In genomic region chr10:63244746-63245145, GRCm38 (mm10) we compare ENCODE assay signal across 8 mouse cellular contexts. TPM values are rescaled to one million over a fixed set of nuclear protein-coding genes. Genes with fewer than 3 reads are reported as not detected.
DNase-seq lines count a peak whose midpoint lies in the region; ATAC-seq and TF ChIP-seq lines count a peak whose summit lies in the region.

No protein-coding gene starts in this region.

- TF ChIP-seq CTCF in liver, postnatal 0 days (IDR thresholded peaks at IDR 0.05; ENCODE audit: low read depth) = peak; percentile 69

- H3K36me3 ChIP-seq in liver, postnatal 0 days (replicated peaks; ENCODE audit: insufficient read depth, low read length) = peaks cover 2% of the 10 kb centered on the region; the same call in 1 of the 2 replicates
- H3K36me3 ChIP-seq in neural tube, embryonic 15.5 days = no peaks in the 10 kb centered on the region

- 14% methylated on average over 5 of the region's 5 CpGs for WGBS in liver, postnatal 0 days (ENCODE audit: insufficient replicate concordance)
- WGBS in neural tube, embryonic 15.5 days = 17% methylated on average over 5 of the region's 5 CpGs

- DNase-seq in adrenal gland, adult 2 months = peak; percentile 41
- DNase-seq in adrenal gland, postnatal 25 days = no peak
- DNase-seq in Muller cell, postnatal 12 days (ENCODE audit: inconsistent ontology term) = peak; percentile 7
- peak; percentile 64 for DNase-seq in induced T-regulatory cell, adult 2 months (ENCODE audit: low read depth)
- peak; percentile 56 for DNase-seq in liver, postnatal 0 days
- DNase-seq in gastrocnemius, postnatal 36 days = no peak

- H3K4me3 ChIP-seq in liver, postnatal 0 days (ENCODE audit: low read depth, low read length) = peak overlapping the region; percentile 99
- H3K4me3 ChIP-seq in neural tube, embryonic 15.5 days (replicated peaks) = peak overlapping the region; percentile 96

- ATAC-seq in erythroblast, adult 5-6 weeks (replicated peaks; ENCODE audit: low FRiP score, poor library complexity, severe bottlenecking) = peak; percentile 37; the same call in 1 of the 2 replicates
- no peak for ATAC-seq in liver, postnatal 0 days
- ATAC-seq in neural tube, embryonic 15.5 days (ENCODE audit: low FRiP score) = no peak

- peak overlapping the region; percentile 100 for H3K27ac ChIP-seq in liver, postnatal 0 days (ENCODE audit: low read depth)
- no peak overlapping the region for H3K27ac ChIP-seq in neural tube, embryonic 15.5 days (replicated peaks)

- TF ChIP-seq EP300 in liver, postnatal 0 days (IDR thresholded peaks at IDR 0.05; ENCODE audit: low read depth) = no peak

- H3K9me3 ChIP-seq in liver, postnatal 0 days (ENCODE audit: low read length) = no peaks in the 10 kb centered on the region
- H3K9me3 ChIP-seq in neural tube, embryonic 15.5 days (replicated peaks) = no peaks in the 10 kb centered on the region

- H3K4me1 ChIP-seq in liver, postnatal 0 days (ENCODE audit: insufficient read depth) = peaks cover 14% of the 10 kb centered on the region
- H3K4me1 ChIP-seq in neural tube, embryonic 15.5 days = peaks cover 26% of the 10 kb centered on the region

- peak overlapping the region; percentile 99 for H3K9ac ChIP-seq in liver, postnatal 0 days (replicated peaks)
- peak overlapping the region; percentile 94; the same call in 1 of the 2 replicates for H3K9ac ChIP-seq in neural tube, embryonic 15.5 days (replicated peaks)

- intact Hi-C loops in gastrocnemius, postnatal 36 days (cut with DNase I) = loop anchor here (5.0 to 10.0 kb wide), 2 partner anchors 42 to 90 kb away; partner anchors contain the start of gene Mypn

- H3K27me3 ChIP-seq in liver, postnatal 0 days (ENCODE audit: insufficient read depth, low read length) = no peaks in the 10 kb centered on the region
- no peaks in the 10 kb centered on the region for H3K27me3 ChIP-seq in neural tube, embryonic 15.5 days (replicated peaks)

- peak overlapping the region; percentile 73 for H3K4me2 ChIP-seq in liver, postnatal 0 days (ENCODE audit: low read depth, low read length)
- H3K4me2 ChIP-seq in neural tube, embryonic 15.5 days = peak overlapping the region; percentile 82

RNA-seq across cellular contexts. Expression of gene Herc4, which starts 1.1 kb away (rescaled TPM):
- 100 to 1,000 TPM in 1 of 2 experiments, 10 to 100 TPM in 1; 76.9 to 195 TPM for total RNA-seq in adrenal gland, adult 2 months (2021)
- polyA plus RNA-seq in adrenal gland, adult 2 months (2012; rRNA removed) = 10.7 and 14.0 TPM in 2 replicates
- total RNA-seq in adrenal gland, postnatal 25 days (2021) = 144 and 146 TPM in 2 replicates
- total RNA-seq in erythroblast, adult 5-6 weeks (2015; ENCODE audit: low replicate concordance) = 88.8 and 116 TPM in 2 replicates
- 84.1 and 89.2 TPM in 2 replicates for total RNA-seq in erythroblast, adult 5-6 weeks (2017; ENCODE audit: low replicate concordance)
- 22.5 and 22.9 TPM in 2 replicates for polyA plus RNA-seq in liver, postnatal 0 days (2015; fragmentation: Nextera tagmentation; extraction: Ambion mirVana)
- polyA plus RNA-seq in neural tube, embryonic 15.5 days (2015; fragmentation: Nextera tagmentation; extraction: Ambion mirVana) = 23.7 and 27.0 TPM in 2 replicates
- 10 to 100 TPM; 18.7 to 21.8 TPM for total RNA-seq in gastrocnemius, postnatal 36 days (2021)

RNA-seq across cellular contexts. Expression of gene Mypn, which starts 41.0 kb away (rescaled TPM):
- total RNA-seq in adrenal gland, adult 2 months (2021) = 1 to 10 TPM in 1 of 2 experiments, under 1 TPM in 1; 0.31 to 1.1 TPM
- polyA plus RNA-seq in adrenal gland, adult 2 months (2012; rRNA removed) = 0.02 and 0.07 TPM in 2 replicates
- 0.33 and 0.39 TPM in 2 replicates for total RNA-seq in adrenal gland, postnatal 25 days (2021)
- not detected in 2 replicates for total RNA-seq in erythroblast, adult 5-6 weeks (2015; ENCODE audit: low replicate concordance)
- total RNA-seq in erythroblast, adult 5-6 weeks (2017; ENCODE audit: low replicate concordance) = 0.14 TPM in 1 of 2 replicates, not detected in the other
- polyA plus RNA-seq in liver, postnatal 0 days (2015; fragmentation: Nextera tagmentation; extraction: Ambion mirVana) = 0.04 and 0.18 TPM in 2 replicates
- 1.1 and 1.8 TPM in 2 replicates for polyA plus RNA-seq in neural tube, embryonic 15.5 days (2015; fragmentation: Nextera tagmentation; extraction: Ambion mirVana)
- 100 to 1,000 TPM; 252 to 293 TPM for total RNA-seq in gastrocnemius, postnatal 36 days (2021)

Comparison
In these comparisons a context has a peak if more than half of its experiments do, and no peak if none do; other contexts are left out.
1. DNase-seq: peak in adrenal gland, adult 2 months (single experiment), Muller cell, postnatal 12 days (single experiment), induced T-regulatory cell, adult 2 months (single experiment) and liver, postnatal 0 days (single experiment); none in adrenal gland, postnatal 25 days (single experiment) and gastrocnemius, postnatal 36 days (0 of 2).
2. RNA of gene Mypn, which starts 41.0 kb away (total RNA-seq): 252 to 293 TPM in gastrocnemius, postnatal 36 days; 0.31 to 1.1 TPM in adrenal gland, adult 2 months, 0.33 to 0.39 TPM in adrenal gland, postnatal 25 days and 0.14 TPM in erythroblast, adult 5-6 weeks; every median in the first group is over 100 times any median in the second.